Mouse (Mus musculus) lung, postnatal 0 days (tissue): ENCODE measurements around the gene Capza2.

Experiments used
- CTCF ChIP-seq: IDR thresholded peaks from 2 replicates; pipeline ENCODE4 v1.5.1; 2016; ENCODE audit warnings: antibody characterized with exemption, mild to moderate bottlenecking
- EP300 ChIP-seq: IDR thresholded peaks from 2 replicates; pipeline ENCODE4 v1.6.1; 2016; ENCODE audit warnings: antibody characterized with exemption, mild to moderate bottlenecking, control low read depth

- TF ChIP-seq CTCF: no peak
- TF ChIP-seq EP300: no peak
Observed at GRCm38 (mm10) chr6:17633819-17634218, 2.2 kb upstream of the Capza2 start.
